Mouse (Mus musculus) right cerebral cortex, postnatal 36 days (tissue): ENCODE measurements around the gene Krt10.

Source experiments
- DNase-seq, 2 experiments: peaks; one replicate each; pipeline ENCODE4 v3.0.0; 2022; ENCODE audit warnings: low spot score in 2 of 2, mixed read lengths in 1 of 2

Gene Krt10

DNA sequence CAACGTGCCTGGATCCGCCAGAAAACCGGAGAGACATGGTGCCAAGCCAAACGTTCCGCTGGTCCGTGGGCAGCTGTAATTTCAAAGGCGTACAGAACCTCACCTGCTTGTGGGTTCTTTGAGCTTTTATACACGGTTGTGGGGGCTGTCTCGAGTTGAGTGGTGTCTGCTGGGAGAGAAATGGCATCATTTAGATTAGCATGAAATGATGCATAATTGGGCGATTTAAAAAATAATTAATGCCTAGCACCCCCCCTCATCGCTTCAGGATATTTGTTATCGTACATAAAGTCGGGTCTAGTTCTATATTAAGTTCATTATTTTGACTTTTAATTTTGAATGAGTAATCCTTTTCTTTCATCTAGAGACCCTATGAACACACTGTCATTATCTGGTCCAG is 14.4 kb downstream of the Krt10 start, which contains the start of gene Krt28:
Gene Krt28 (minus strand): TSS at position 101 of the 400 bp plus-strand sequence.
- no peak for DNase-seq

DNA sequence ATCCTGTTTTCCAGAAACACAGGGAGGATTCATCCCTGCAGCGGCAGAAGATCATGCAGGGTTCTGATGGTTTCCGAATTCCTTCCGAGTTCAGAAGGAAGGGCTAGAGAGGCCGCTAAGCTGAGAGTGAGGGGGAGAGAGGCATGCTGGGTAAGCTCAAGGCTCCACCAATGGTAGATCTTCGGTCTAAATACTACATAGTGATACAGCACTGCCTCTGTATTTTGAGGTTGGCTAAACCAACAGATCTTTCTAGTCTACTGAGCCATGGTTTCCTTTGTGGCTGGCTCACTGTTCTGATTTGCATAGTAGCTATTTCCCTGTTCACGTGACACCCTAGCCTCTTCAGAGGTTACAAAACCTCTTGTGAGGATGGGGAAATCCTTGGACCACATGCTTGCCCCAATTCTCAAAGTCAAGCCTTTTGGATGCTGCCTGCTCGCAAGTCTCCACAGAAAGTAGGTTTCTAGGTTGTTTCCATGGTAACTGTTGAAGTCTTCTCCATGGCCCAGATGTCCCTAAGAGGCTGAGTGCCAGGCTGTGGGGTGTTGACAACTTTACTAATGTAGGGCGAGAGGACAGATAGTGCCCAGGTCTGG is 19.2 kb downstream of the Krt10 start:
- DNase-seq = peak; percentile 15 to 64

DNA sequence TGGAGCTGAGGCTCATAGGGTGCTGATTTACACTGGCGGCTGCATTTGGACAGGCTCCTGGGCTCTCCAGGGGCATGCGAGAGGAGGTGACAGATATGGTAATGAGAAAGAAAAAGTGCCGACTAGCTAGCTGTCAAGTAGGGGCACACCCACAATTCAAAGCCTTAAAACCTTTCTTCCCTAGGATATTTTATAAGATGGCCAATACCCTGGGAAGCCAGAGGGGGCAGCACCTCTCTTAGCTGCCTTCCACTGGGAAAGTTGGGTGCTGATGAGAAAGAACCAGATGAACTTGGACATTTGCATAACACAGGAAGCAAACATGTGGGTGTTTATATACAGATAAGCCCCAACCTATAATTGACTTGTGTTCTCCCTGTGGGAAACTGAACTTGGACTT is 19.9 kb downstream of the Krt10 start:
- no peak for DNase-seq

DNA sequence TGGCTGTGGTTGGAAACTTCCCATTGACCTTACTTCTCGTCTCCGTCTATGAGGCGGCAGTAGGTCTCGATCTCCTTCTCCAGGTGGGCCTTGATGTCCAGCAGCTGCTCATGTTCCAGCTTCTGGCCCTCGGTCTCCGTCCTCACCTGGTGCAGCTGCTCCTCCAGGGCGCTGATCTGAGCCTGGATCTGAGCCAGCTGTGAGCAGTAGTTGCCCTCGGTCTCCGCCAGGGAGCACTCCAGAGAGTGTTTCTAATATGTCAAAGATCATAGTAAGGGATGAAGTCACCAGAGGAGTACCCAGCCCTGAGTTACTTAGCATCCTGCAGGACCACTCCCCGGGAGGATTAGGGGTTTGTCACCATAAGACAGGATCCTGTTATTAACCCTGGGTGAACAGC is 22.4 kb downstream of the Krt10 start:
- DNase-seq = no peak

DNA sequence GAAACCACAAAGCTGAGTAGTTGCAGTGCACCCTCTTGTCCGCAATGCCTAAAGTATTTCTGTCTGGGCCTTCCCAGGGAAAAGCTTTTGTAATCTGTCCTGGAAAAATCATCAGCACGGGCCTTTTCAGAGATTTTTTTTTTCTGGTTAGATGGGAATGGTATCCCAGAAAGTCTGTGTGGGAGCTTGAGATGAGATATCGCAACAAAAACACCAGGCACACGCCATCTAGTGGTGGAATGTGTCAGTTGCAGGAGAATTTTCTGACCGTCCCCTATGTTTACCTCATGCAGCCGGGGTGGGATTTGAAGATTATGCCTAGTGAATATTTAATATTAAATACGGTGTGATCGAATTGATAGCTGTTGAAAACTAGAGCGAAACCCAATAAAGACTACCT is 24.8 kb downstream of the Krt10 start:
- DNase-seq = peak in 1 of 2 experiments; percentile 23

DNA sequence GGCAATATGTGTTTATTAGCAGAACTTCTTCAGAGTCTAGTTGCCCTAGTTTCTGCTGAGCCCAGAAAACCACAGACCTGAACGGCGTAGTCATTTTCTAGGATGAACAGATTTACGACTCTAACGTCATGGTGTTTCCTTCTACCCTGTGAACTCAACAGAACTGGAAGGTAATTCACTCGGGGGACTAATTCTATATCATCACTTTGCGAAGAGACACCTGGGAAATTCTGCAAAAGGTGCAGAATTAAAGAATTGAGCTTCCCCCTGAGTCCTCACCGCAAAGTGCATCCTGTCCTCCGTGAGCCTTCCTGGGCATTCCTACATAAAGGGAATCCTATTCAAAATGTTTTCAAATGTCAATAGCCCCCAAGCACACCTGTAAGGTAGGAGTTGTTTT is 27.7 kb downstream of the Krt10 start:
- no peak for DNase-seq

DNA sequence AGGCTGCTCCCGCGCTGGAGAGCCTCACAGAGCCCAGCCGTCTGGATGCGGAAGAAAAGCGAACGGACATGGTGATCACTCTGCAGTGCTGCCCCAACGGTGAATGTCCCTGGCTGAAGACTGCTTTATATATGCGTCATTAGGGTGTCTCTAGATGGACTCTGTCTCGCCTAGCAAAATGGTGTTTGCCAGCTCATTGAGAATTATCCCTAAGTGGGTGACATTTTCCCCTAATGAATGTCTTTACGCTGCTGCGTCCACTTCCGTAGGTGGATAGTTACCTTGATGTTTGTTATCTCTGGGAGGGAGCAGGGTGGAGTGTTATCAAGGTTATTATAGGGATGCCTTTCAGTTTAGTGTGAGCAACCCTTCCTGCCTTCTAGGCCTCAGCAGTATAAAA is 38.2 kb downstream of the Krt10 start, which contains the start of gene Krt27:
Gene Krt27 (minus strand): TSS at position 101 of the 400 bp plus-strand sequence.
- DNase-seq = no peak

DNA sequence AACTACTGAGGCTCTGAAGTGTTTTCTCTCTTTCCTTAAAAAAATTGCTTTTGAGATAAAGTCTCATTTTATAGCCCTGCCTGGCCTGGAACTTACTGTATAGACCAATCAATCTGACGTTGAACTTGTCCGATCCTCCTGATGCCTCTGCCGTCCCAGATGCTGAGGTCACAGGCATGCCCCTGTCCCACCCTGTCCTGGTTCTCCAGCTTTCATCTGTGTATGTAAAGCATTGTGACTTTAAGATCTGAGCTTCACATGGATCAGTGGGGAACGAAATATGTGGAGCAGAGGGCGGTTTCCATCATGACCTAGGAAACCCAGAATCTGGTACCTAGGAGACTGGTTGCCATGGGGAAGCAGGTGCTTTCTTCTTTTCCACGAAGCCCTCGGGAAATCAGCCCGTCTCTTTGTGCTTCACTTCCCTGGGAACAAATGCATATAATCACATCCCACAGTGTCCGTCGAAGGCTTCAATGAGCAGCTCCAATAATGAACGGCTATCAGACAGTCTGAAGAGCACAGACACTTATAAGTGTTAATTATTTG is 49.8 kb downstream of the Krt10 start:
- no peak for DNase-seq

DNA sequence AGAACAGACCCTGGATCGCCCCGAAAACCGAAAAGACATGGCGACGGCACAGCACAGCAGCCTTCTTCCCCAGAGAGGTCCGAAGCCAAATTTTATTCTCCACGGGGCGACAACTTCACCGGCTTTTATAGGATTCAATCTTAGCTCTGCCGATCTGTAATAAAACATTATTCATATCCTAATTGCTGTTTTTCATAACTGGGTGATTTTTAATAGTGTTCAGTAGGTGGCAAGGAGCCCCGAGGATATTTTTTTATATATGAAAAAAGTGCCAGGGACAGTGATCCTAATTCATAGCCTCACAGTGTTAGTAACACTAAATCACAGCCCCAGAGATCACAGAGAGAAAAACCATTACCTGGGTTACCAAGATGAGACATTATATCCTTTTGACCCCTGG is 51.3 kb downstream of the Krt10 start, which contains the start of gene Krt26:
Gene Krt26 (minus strand): TSS at position 101 of the 400 bp plus-strand sequence.
- DNase-seq = no peak
